Mouse (Mus musculus) heart, embryonic 15.5 days (tissue): ENCODE measurements at regions not wholly inside any gene's neighbourhood (a gene's known extent, or its start where the extent isn't known, plus 50 kb on each side); places are given as distances from the start of the nearest gene placed in this dataset.
"Not testable (repeated sequence)": the region's sequence is repeated elsewhere in the genome, so short reads cannot be mapped to it uniquely, and the experiment has no call there.

ENCODE experiments used
- ATAC-seq: fragments of 200-750 bp; cut with Nextera tagmentation; replicated peaks from 2 replicates; pipeline ENCODE4 v1.8.0; 2017; ENCODE audit warnings: low read depth, moderate TSS enrichment; ENCODE audit not compliant: insufficient number of reproducible peaks, insufficient read depth, low FRiP score
- H3K27ac ChIP-seq: fragments of 300-500 bp; sonication (generic); 2 replicates; pipeline ENCODE4 v1.5.1; 2015; ENCODE audit warnings: mild to moderate bottlenecking, inconsistent platforms
- H3K27me3 ChIP-seq: fragments of 300-500 bp; sonication (generic); 2 replicates; pipeline ENCODE4 v1.6.1; 2015; ENCODE audit warnings: inconsistent platforms
- H3K36me3 ChIP-seq: fragments of 300-500 bp; sonication (generic); 2 replicates; pipeline ENCODE4 v1.6.1; 2015; ENCODE audit warnings: mild to moderate bottlenecking, inconsistent platforms
- H3K4me1 ChIP-seq: fragments of 300-500 bp; sonication (generic); replicated peaks from 2 replicates; pipeline ENCODE4 v1.6.1; 2015; ENCODE audit warnings: inconsistent platforms
- H3K4me2 ChIP-seq: fragments of 300-500 bp; sonication (generic); 2 replicates; pipeline ENCODE4 v1.6.1; 2015; ENCODE audit warnings: inconsistent platforms, mild to moderate bottlenecking, moderate library complexity
- H3K4me3 ChIP-seq: fragments of 300-500 bp; sonication (generic); 2 replicates; pipeline ENCODE4 v1.5.1; 2015; ENCODE audit warnings: mild to moderate bottlenecking, inconsistent platforms
- H3K9ac ChIP-seq: fragments of 300-500 bp; sonication (generic); 2 replicates; pipeline ENCODE4 v1.6.1; 2015; ENCODE audit warnings: mild to moderate bottlenecking, inconsistent platforms
- H3K9me3 ChIP-seq: fragments of 300-500 bp; sonication (generic); replicated peaks from 2 replicates; pipeline ENCODE4 v1.6.1; 2016; ENCODE audit warnings: inconsistent platforms
- WGBS: fragments of 180-500 bp; shearing (Covaris S2); methylation state at CpG from one replicate; pipeline ENCODE4 v1.1.7; 2015; ENCODE audit warnings: mixed read lengths; 5-methylcytosine and 5-hydroxymethylcytosine counted together

DNA sequence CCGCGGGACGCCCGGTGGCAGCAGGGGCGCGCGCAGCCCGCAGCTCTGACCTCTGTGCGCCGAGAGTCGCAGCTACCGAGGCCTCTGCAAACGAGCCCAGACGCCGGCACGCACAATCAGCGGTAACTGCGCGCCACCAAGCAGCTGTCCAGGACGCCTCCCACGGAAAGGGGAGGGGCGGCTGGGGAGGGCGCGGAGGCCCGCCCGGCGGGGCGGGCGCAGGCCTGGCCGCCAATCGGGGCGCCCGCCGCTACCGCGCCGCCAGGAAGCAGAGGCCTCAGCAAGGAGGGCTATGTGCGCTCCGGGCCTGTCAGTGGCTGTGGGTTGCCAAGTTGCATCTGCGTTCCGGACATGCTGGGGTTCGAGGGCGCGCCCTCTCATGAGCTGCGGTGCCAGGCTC lies 613.3 kb upstream of the Ywhaq start:
- H3K27me3 ChIP-seq, H3K4me2 ChIP-seq, H3K9ac ChIP-seq, ATAC-seq, H3K9me3 ChIP-seq, H3K4me1 ChIP-seq, H3K36me3 ChIP-seq, H3K27ac ChIP-seq: not testable (repeated sequence)
- peak overlapping the region; percentile 21; the same call in 1 of the 2 replicates for H3K4me3 ChIP-seq
- 2% methylated on average over 39 of the region's 45 CpGs for WGBS

- not testable (repeated sequence) for H3K27me3 ChIP-seq, H3K27ac ChIP-seq, H3K4me2 ChIP-seq, ATAC-seq, H3K9me3 ChIP-seq, H3K36me3 ChIP-seq, H3K4me1 ChIP-seq, H3K9ac ChIP-seq
- WGBS = 9% methylated on average over 33 of the region's 45 CpGs
- H3K4me3 ChIP-seq = peak overlapping the region; percentile 21; the same call in 1 of the 2 replicates
These were observed 612.8 kb upstream of the Ywhaq start for GRCm38 (mm10) chr12:22030263-22030662.
